Mouse (Mus musculus): ENCODE results near the gene Krt72. TPM values are rescaled to one million over a fixed set of nuclear protein-coding genes. Genes with fewer than 3 reads are reported as not detected.

Krt72 gene
- polyA plus RNA-seq (2012) = not detected in 2 replicates

GRCm38 (mm10) chr15:101786360-101786759 lies at the start of gene Krt72:
Gene Krt72 (minus strand): TSS chr15:101786460.
- no peaks in the 10 kb centered on the region for H3K27me3 ChIP-seq (ENCODE audit: control insufficient read depth)

GRCm38 (mm10) chr15:101834784-101835328 lies 48.6 kb upstream of the Krt72 start:
- H3K4me1 ChIP-seq (ENCODE audit: control insufficient read depth) = no peaks in the 10 kb centered on the region
- TF ChIP-seq GATA1 (IDR thresholded peaks at IDR 0.05; ENCODE audit: low read length) = no peak
- H3K4me3 ChIP-seq (replicated peaks) = no peak overlapping the region
- H3K27me3 ChIP-seq (ENCODE audit: control insufficient read depth) = no peaks in the 10 kb centered on the region
- H3K9me3 ChIP-seq (ENCODE audit: control insufficient read depth, low read length) = no peaks in the 10 kb centered on the region
- H3K36me3 ChIP-seq (ENCODE audit: control insufficient read depth) = no peaks in the 10 kb centered on the region

More at GRCm38 (mm10) chr15:101786360-101786759, at the start of gene Krt72:
- Histone ChIP-seq H3K36me3 (ENCODE audit: control insufficient read depth) (no peaks in the 10 kb centered on the region), H3K4me3 (replicated peaks) (no peak within 1 kb of the TSS), H3K9me3 (ENCODE audit: control insufficient read depth, low read length) (no peaks in the 10 kb centered on the region), H3K4me1 (ENCODE audit: control insufficient read depth) (no peaks in the 10 kb centered on the region)
- TF ChIP-seq TAL1 (IDR thresholded peaks at IDR 0.05; ENCODE audit: low read length) (no peak), GATA1 (IDR thresholded peaks at IDR 0.05; ENCODE audit: low read length) (no peak)

- no peaks in the 10 kb centered on the region for H3K9me3 ChIP-seq (ENCODE audit: control insufficient read depth, low read length)
- no peaks in the 10 kb centered on the region for H3K27me3 ChIP-seq (ENCODE audit: control insufficient read depth)
- no peaks in the 10 kb centered on the region for H3K4me1 ChIP-seq (ENCODE audit: control insufficient read depth)
- H3K36me3 ChIP-seq (ENCODE audit: control insufficient read depth) = no peaks in the 10 kb centered on the region
- H3K4me3 ChIP-seq (replicated peaks) = no peak overlapping the region
- TF ChIP-seq GATA1 (IDR thresholded peaks at IDR 0.05; ENCODE audit: low read length) (no peak), TAL1 (IDR thresholded peaks at IDR 0.05; ENCODE audit: low read length) (no peak)
Observed at GRCm38 (mm10) chr15:101833131-101833530, 46.9 kb upstream of the Krt72 start.

DNA sequence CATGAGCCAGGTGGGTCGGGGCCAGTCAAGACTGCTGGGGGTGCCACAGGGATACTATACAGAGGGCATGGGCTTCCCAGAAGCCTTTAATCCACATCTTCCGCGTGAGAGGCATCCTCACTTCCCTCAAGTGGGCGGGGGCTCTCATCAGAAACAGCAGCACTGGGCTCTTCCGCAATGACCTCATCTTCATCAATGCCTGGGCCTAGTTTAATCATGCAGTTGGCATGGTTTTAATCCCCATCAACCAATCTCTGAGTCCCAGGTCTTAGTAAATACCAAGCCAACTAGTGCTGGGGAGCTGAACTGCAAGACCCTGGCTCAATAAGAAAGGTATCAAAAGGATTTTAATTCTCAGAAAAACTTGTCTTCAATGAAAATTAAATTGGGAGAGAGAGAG lies 43.2 kb upstream of the Krt72 start:
- no peaks in the 10 kb centered on the region for H3K9me3 ChIP-seq (ENCODE audit: control insufficient read depth, low read length)
- TF ChIP-seq GATA1 (IDR thresholded peaks at IDR 0.05; ENCODE audit: low read length) (no peak), TAL1 (IDR thresholded peaks at IDR 0.05; ENCODE audit: low read length) (no peak)

DNA sequence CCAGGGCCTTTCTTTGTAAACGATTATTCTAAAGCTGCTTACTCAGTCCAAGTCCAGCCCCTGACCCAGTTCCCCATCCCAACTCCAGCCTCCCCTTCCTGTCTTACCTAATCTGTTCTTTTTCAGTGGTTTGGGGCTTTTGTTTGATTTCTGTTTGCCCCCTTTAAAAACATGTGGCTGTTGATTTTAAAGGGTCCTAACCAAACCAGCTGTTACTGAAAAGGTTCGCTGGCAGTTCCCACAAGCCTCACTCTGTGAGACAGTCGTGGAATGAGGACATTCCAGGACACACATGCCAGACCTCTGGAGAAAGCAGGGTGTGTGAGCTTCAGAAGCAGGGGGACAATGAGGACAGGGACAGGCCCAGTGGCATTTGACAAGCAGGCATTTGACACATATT lies 35.5 kb upstream of the Krt72 start:
- no peaks in the 10 kb centered on the region for H3K9me3 ChIP-seq (ENCODE audit: control insufficient read depth, low read length)
- no peaks in the 10 kb centered on the region for H3K36me3 ChIP-seq (ENCODE audit: control insufficient read depth)
- H3K27me3 ChIP-seq (ENCODE audit: control insufficient read depth) = no peaks in the 10 kb centered on the region
- H3K4me1 ChIP-seq (ENCODE audit: control insufficient read depth) = no peaks in the 10 kb centered on the region
- TF ChIP-seq TAL1 (IDR thresholded peaks at IDR 0.05; ENCODE audit: low read length) = no peak
- no peak for TF ChIP-seq GATA1 (IDR thresholded peaks at IDR 0.05; ENCODE audit: low read length)
- no peak overlapping the region for H3K4me3 ChIP-seq (replicated peaks)

More for the DNA sequence above, 43.2 kb upstream of the Krt72 start:
- H3K4me3 ChIP-seq (replicated peaks) = no peak overlapping the region
- H3K4me1 ChIP-seq (ENCODE audit: control insufficient read depth) = no peaks in the 10 kb centered on the region
- no peaks in the 10 kb centered on the region for H3K27me3 ChIP-seq (ENCODE audit: control insufficient read depth)
- H3K36me3 ChIP-seq (ENCODE audit: control insufficient read depth) = no peaks in the 10 kb centered on the region

- Histone ChIP-seq H3K4me3 (replicated peaks) (no peak within 1 kb of the TSS), H3K4me1 (ENCODE audit: control insufficient read depth) (no peaks in the 10 kb centered on the region), H3K36me3 (ENCODE audit: control insufficient read depth) (no peaks in the 10 kb centered on the region), H3K9me3 (ENCODE audit: control insufficient read depth, low read length) (no peaks in the 10 kb centered on the region), H3K27me3 (ENCODE audit: control insufficient read depth) (no peaks in the 10 kb centered on the region)
- TF ChIP-seq GATA1 (IDR thresholded peaks at IDR 0.05; ENCODE audit: low read length) = no peak
- TF ChIP-seq TAL1 (IDR thresholded peaks at IDR 0.05; ENCODE audit: low read length) = no peak
Observed at GRCm38 (mm10) chr15:101817875-101818274, 31.6 kb upstream of the Krt72 start, which contains the start of gene Krt2. Gene Krt2 (minus strand): TSS chr15:101818169.

- no peak for TF ChIP-seq GATA1 (IDR thresholded peaks at IDR 0.05; ENCODE audit: low read length)
- TF ChIP-seq TAL1 (IDR thresholded peaks at IDR 0.05; ENCODE audit: low read length) = no peak
- no peaks in the 10 kb centered on the region for H3K4me1 ChIP-seq (ENCODE audit: control insufficient read depth)
- no peak overlapping the region for H3K4me3 ChIP-seq (replicated peaks)
- H3K36me3 ChIP-seq (ENCODE audit: control insufficient read depth) = no peaks in the 10 kb centered on the region
- no peaks in the 10 kb centered on the region for H3K9me3 ChIP-seq (ENCODE audit: control insufficient read depth, low read length)
- no peaks in the 10 kb centered on the region for H3K27me3 ChIP-seq (ENCODE audit: control insufficient read depth)
Observed at GRCm38 (mm10) chr15:101803052-101803822, 17.0 kb upstream of the Krt72 start.

DNA sequence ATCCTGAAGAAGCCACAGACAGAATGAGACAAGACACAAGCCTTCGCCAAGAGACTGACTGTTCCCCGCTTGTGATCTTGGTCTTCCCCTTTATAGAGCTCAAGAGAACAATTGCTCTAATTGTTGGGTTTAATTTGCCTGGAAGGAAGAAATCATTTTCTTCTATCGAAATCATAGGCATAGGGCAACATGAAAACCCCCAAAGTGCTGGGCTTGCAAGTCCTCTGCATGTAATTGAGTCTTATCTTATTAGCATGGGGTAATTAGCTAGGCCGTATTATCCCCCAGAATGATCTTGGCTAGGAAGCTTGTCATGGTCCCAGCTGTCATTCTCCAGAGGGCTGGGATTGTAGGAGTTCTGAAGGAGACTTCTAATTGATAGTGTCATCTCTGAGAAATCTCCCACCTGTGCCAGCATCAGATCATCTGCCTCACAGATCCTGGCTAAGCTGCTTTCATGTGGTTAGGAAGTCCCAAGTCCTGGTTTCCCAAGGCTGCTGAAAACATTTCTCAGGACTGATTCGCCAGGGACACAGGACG lies 16.1 kb upstream of the Krt72 start, which contains the start of gene Krt73:
Gene Krt73 (minus strand): TSS at position 51 of the 540 bp plus-strand sequence.
- Histone ChIP-seq H3K4me3 (replicated peaks) (no peak within 1 kb of the TSS), H3K36me3 (ENCODE audit: control insufficient read depth) (no peaks in the 10 kb centered on the region), H3K9me3 (ENCODE audit: control insufficient read depth, low read length) (no peaks in the 10 kb centered on the region), H3K4me1 (ENCODE audit: control insufficient read depth) (no peaks in the 10 kb centered on the region), H3K27me3 (ENCODE audit: control insufficient read depth) (no peaks in the 10 kb centered on the region)
- TF ChIP-seq GATA1 (IDR thresholded peaks at IDR 0.05; ENCODE audit: low read length) = no peak

- H3K4me1 ChIP-seq (ENCODE audit: control insufficient read depth) = no peaks in the 10 kb centered on the region
- no peaks in the 10 kb centered on the region for H3K27me3 ChIP-seq (ENCODE audit: control insufficient read depth)
- H3K4me3 ChIP-seq (replicated peaks) = no peak overlapping the region
- H3K36me3 ChIP-seq (ENCODE audit: control insufficient read depth) = no peaks in the 10 kb centered on the region
- TF ChIP-seq TAL1 (IDR thresholded peaks at IDR 0.05; ENCODE audit: low read length) = no peak
- TF ChIP-seq GATA1 (IDR thresholded peaks at IDR 0.05; ENCODE audit: low read length) = no peak
- no peaks in the 10 kb centered on the region for H3K9me3 ChIP-seq (ENCODE audit: control insufficient read depth, low read length)
Observed at GRCm38 (mm10) chr15:101790867-101791266, 4.6 kb upstream of the Krt72 start.

Measured in erythroblast, embryonic 14.5 days (primary cell).